In the genomic region with DNA sequence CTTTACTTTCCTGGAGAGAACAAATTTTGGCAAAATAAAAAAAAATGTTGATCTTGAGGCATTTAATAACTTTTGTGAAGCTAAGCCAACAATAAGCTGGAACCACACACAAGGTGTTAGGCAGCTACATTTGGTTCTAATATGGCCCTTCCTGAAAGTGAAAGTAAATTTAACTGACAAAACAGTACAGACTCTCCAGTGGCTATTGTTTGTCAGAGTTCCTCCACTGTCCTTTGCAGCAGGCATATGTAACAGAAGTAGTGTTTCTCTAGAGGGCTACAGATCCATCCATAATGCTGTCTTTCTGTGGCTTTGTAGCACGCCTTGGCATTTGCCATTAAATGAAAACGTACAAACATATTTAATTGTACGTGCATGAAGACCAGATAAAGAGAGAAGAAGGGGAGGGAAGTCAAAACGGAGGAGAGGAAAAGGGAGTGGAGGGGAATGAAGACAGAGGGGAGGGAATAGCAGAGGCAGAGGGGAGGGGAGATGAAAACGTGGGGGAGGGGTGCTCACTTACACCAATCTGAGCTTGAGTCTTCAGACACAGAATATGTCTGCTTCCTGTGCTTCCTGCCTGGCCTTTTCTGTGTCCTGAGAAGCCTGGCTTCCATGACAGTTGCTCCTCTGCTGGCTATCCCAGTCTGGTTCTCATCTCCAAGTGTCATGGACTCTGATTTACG, we compare ENCODE assay signal across 9 mouse cellular contexts.
DNase-seq lines count a peak whose midpoint lies in the region; ATAC-seq and TF ChIP-seq lines count a peak whose summit lies in the region.
"Had no signal": no experiment of that assay in that cellular context is flagged by ENCODE, and none has a peak within 500 bp of the region (broad histone marks: within the 10 kb centered on the region; RNA-seq: fewer than 3 reads in every experiment).

No protein-coding gene starts in this region.

- no peaks in the 10 kb centered on the region for H3K27me3 ChIP-seq in embryonic facial prominence, embryonic 11.5 days (ENCODE audit: control insufficient read depth, insufficient read depth, low read length)
- no peaks in the 10 kb centered on the region for H3K27me3 ChIP-seq in limb, embryonic 12.5 days

- intact Hi-C loops in gastrocnemius, adult 2 months (cut with DNase I) = no loop called here
- intact Hi-C loops in gastrocnemius, postnatal 36 days (cut with DNase I) = no loop called here

- H3K27ac ChIP-seq in gastrocnemius, adult 2 months = no peak overlapping the region
- H3K27ac ChIP-seq in embryonic facial prominence, embryonic 11.5 days (replicated peaks; ENCODE audit: low read depth, low read length) = no peak overlapping the region
- H3K27ac ChIP-seq in limb, embryonic 12.5 days = no peak overlapping the region
- H3K27ac ChIP-seq: macrophage had no signal

- H3K4me1 ChIP-seq in embryonic facial prominence, embryonic 11.5 days (ENCODE audit: control insufficient read depth, insufficient read depth, low read length) = no peaks in the 10 kb centered on the region
- peaks cover 11% of the 10 kb centered on the region; the same call in 1 of the 2 replicates for H3K4me1 ChIP-seq in limb, embryonic 12.5 days (replicated peaks)

- H3K4me3 ChIP-seq in gastrocnemius, adult 2 months = 0 out of 2 replicates have a peak overlapping the region, but pooled peaks have one; percentile 21
- no peak overlapping the region for H3K4me3 ChIP-seq in embryonic facial prominence, embryonic 11.5 days (ENCODE audit: low read depth, low read length)
- H3K4me3 ChIP-seq in limb, embryonic 12.5 days (replicated peaks) = no peak overlapping the region

- 51% methylated on average over 6 of the region's 6 CpGs for WGBS in embryonic facial prominence, embryonic 11.5 days
- 30% methylated on average over 6 of the region's 6 CpGs for WGBS in limb, embryonic 12.5 days

- H3K36me3 ChIP-seq in embryonic facial prominence, embryonic 11.5 days (replicated peaks; ENCODE audit: control insufficient read depth, insufficient read depth, low read depth, low read length) = no peaks in the 10 kb centered on the region
- H3K36me3 ChIP-seq in limb, embryonic 12.5 days = no peaks in the 10 kb centered on the region

- TF ChIP-seq CTCF in gastrocnemius, adult 2 months (IDR thresholded peaks at IDR 0.05) = no peak

- no peak for ATAC-seq in embryonic facial prominence, embryonic 11.5 days (replicated peaks; ENCODE audit: insufficient number of reproducible peaks, low FRiP score, low TSS enrichment, low read depth)
- no peak for ATAC-seq in limb, embryonic 12.5 days (ENCODE audit: insufficient number of reproducible peaks, insufficient read depth, low FRiP score, low TSS enrichment, low read depth)

- DNase-seq in gastrocnemius, adult 2 months = no peak
- no peak for DNase-seq in gastrocnemius, postnatal 36 days
- peak; percentile 27 for DNase-seq in 3134 (ENCODE audit: extremely low read depth, insufficient read length, low spot score)
- DNase-seq in embryonic facial prominence, embryonic 11.5 days (ENCODE audit: low spot score) = peak; percentile 39
- no peak for DNase-seq in spleen, postnatal 10 days (ENCODE audit: low spot score in 2 of 2)
- DNase-seq in ovary, postnatal 36 days (ENCODE audit: low spot score) = no peak
- no peak for DNase-seq in urinary bladder, adult 2 months (ENCODE audit: low spot score)

- no peaks in the 10 kb centered on the region for H3K9me3 ChIP-seq in embryonic facial prominence, embryonic 11.5 days (replicated peaks; ENCODE audit: control insufficient read depth, low read length)
- H3K9me3 ChIP-seq in limb, embryonic 12.5 days = no peaks in the 10 kb centered on the region

- no peak overlapping the region for H3K4me2 ChIP-seq in embryonic facial prominence, embryonic 11.5 days (ENCODE audit: low read depth, low read length)
- H3K4me2 ChIP-seq in limb, embryonic 12.5 days = peak overlapping the region; percentile 21

- H3K9ac ChIP-seq in embryonic facial prominence, embryonic 11.5 days (replicated peaks; ENCODE audit: low read length) = no peak overlapping the region
- no peak overlapping the region for H3K9ac ChIP-seq in limb, embryonic 12.5 days (replicated peaks)

Comparison
In these comparisons a context has a peak if more than half of its experiments do, and no peak if none do; other contexts are left out.
1. DNase-seq: peak in 3134 (single experiment) and embryonic facial prominence, embryonic 11.5 days (single experiment); none in gastrocnemius, adult 2 months (single experiment), gastrocnemius, postnatal 36 days (0 of 2), spleen, postnatal 10 days (0 of 2), ovary, postnatal 36 days (single experiment) and urinary bladder, adult 2 months (single experiment).